Mouse (Mus musculus) CH12.LX (cell line): ENCODE measurements around the gene Enkd1.

Experiments
- CTCF ChIP-seq, 2 experiments: IDR thresholded peaks in 1 of 2; conservative IDR thresholded peaks in 1 of 2; 2 replicates each; pipeline ENCODE4 v1.5.1; 2011 to 2012; ENCODE audit warnings: low read depth in 2 of 2, low read length in 2 of 2, improper control_type of control experiment in 1 of 2, inconsistent platforms in 1 of 2, mild to moderate bottlenecking in 1 of 2, moderate library complexity in 1 of 2
- EP300 ChIP-seq: IDR thresholded peaks from 2 replicates; pipeline ENCODE4 v1.6.1; 2011; ENCODE audit warnings: low read length, improper control_type of control experiment
- MAZ ChIP-seq: IDR thresholded peaks from 2 replicates; pipeline ENCODE4 v1.6.1; 2012; ENCODE audit warnings: low read depth, mild to moderate bottlenecking, inconsistent platforms, low read length, improper control_type of control experiment, moderate library complexity
- POLR2A ChIP-seq: IDR thresholded peaks from 2 replicates; pipeline ENCODE4 v1.6.1; 2011; ENCODE audit warnings: low read depth, mild to moderate bottlenecking, improper control_type of control experiment, low read length

DNA sequence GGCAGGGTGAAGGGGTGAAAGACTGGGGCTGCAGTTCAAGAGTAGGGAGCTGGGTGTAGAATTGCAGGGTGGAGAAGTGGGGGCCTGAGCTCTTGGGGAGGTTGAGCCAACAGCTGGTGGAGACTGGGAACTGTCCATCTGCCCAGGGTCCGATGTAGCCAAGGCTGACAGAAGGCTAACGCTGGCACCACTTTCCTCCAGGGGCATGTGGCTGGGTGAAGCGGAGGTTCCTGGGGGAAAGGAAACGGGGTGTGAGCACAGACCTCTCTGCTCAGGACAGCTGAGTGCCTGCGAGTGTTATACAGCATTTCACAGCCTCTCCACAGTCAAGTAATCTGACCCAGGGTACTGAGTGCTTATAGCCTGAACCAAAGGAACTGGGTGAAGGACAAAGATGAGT is 9.3 kb downstream of the Enkd1 start:
- TF ChIP-seq MAZ (no peak), EP300 (no peak), POLR2A (no peak), CTCF (conservative IDR thresholded peaks at IDR 0.05 in 1 of 2, IDR thresholded peaks at IDR 0.05 in 1 of 2; ENCODE audit: low read depth in 2 of 2, low read length in 2 of 2) (no peak)
